Mouse (Mus musculus) neural tube, embryonic 13.5 days (tissue): ENCODE data around the gene Epb41l3. TPM values are rescaled to one million over a fixed set of nuclear protein-coding genes. Genes with fewer than 3 reads are reported as not detected.

Experiments used
- ATAC-seq: fragments of 200-750 bp; cut with Nextera tagmentation; 2 replicates; pipeline ENCODE4 v1.8.0; 2017; ENCODE audit warnings: low read depth, mild to moderate bottlenecking, moderate TSS enrichment, moderate library complexity
- H3K27ac ChIP-seq: fragments of 300-500 bp; sonication (generic); replicated peaks from 2 replicates; pipeline ENCODE4 v1.5.1; 2015; ENCODE audit warnings: moderate library complexity, mild to moderate bottlenecking, inconsistent platforms
- H3K27me3 ChIP-seq: fragments of 300-500 bp; sonication (generic); 2 replicates; pipeline ENCODE4 v1.6.1; 2015; ENCODE audit warnings: mild to moderate bottlenecking, inconsistent platforms
- H3K36me3 ChIP-seq: fragments of 300-500 bp; sonication (generic); 2 replicates; pipeline ENCODE4 v1.6.1; 2015; ENCODE audit warnings: mild to moderate bottlenecking, inconsistent platforms
- H3K4me1 ChIP-seq: fragments of 300-500 bp; sonication (generic); replicated peaks from 2 replicates; pipeline ENCODE4 v1.6.1; 2015; ENCODE audit warnings: inconsistent platforms
- H3K4me2 ChIP-seq: fragments of 300-500 bp; sonication (generic); 2 replicates; pipeline ENCODE4 v1.6.1; 2015; ENCODE audit warnings: inconsistent platforms, mild to moderate bottlenecking, moderate library complexity
- H3K4me3 ChIP-seq: fragments of 300-500 bp; sonication (generic); 2 replicates; pipeline ENCODE4 v1.5.1; 2015; ENCODE audit warnings: mild to moderate bottlenecking, inconsistent platforms
- H3K9ac ChIP-seq: fragments of 300-500 bp; sonication (generic); 2 replicates; pipeline ENCODE4 v1.6.1; 2015; ENCODE audit warnings: moderate library complexity, mild to moderate bottlenecking, inconsistent platforms
- H3K9me3 ChIP-seq: fragments of 300-500 bp; sonication (generic); 2 replicates; pipeline ENCODE4 v1.6.1; 2016; ENCODE audit warnings: inconsistent platforms
- WGBS: fragments of 180-500 bp; shearing (Covaris S2); methylation state at CpG from one replicate; pipeline ENCODE4 v1.1.7; 2015; 5-methylcytosine and 5-hydroxymethylcytosine counted together
- polyA plus RNA-seq: library from polyadenylated mRNA; unstranded; fragments of >200 nt; fragmentation: Nextera tagmentation; extraction: Ambion mirVana; gene quantifications from 2 replicates; pipeline ENCODE4 v1.2.1, GENCODE M21; 2015

Epb41l3 gene
- polyA plus RNA-seq, 1 experiment from 2014 or later = 121 TPM

DNA sequence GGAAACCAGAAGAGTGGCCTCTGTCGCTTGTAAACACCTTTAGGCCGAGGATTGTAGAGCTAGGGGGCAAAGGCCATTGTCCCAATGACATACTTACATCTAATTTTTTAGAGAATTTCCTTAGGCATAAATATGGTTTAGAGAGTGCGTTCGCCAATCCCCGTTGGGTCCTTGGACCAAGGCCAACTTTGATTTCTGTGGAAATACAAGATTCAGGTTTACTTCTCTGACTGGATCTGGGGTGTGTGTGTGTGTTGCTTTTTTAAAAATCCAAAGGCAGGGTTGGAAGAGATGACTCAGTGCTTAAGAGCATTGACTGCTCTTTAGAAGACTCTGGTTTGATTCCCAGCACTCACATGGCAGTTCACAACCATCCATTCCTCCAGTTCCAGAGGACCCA lies 83.2 kb downstream of the Epb41l3 start:
- Histone ChIP-seq H3K9ac (no peak overlapping the region), H3K36me3 (no peaks in the 10 kb centered on the region), H3K4me3 (peak overlapping the region; percentile 97; the same call in 1 of the 2 replicates), H3K9me3 (no peaks in the 10 kb centered on the region), H3K27me3 (no peaks in the 10 kb centered on the region), H3K4me2 (peak overlapping the region; percentile 84), H3K27ac (no peak overlapping the region), H3K4me1 (peaks cover 18% of the 10 kb centered on the region)
- 77% methylated on average over 5 of the region's 5 CpGs for WGBS
- ATAC-seq = no peak

DNA sequence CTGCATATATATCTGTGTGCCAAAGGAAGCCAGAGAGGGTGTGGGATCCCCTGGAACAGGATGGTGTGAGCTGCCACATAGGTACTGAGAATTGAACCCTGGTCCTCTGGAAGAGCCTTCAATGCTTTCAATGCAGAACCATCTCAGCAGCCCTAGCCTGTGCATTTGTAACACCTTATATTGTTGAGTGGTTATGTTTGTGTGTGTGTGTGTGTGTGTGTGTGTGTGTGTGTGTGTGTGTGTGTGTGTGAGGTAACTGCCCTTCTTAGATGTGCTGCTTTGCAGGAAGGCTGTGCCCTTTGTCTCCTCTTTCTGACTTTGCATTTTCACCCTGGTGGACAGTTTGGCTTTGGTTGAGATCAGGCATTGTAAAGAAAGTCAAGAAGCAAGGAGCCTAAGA lies 87.2 kb downstream of the Epb41l3 start:
- H3K4me3 ChIP-seq = no peak overlapping the region
- no peaks in the 10 kb centered on the region for H3K9me3 ChIP-seq
- H3K36me3 ChIP-seq = no peaks in the 10 kb centered on the region
- no peak overlapping the region for H3K9ac ChIP-seq
- H3K4me1 ChIP-seq = peaks cover 7% of the 10 kb centered on the region; the same call in 1 of the 2 replicates
- ATAC-seq = no peak
- H3K27me3 ChIP-seq = no peaks in the 10 kb centered on the region
- H3K4me2 ChIP-seq = no peak overlapping the region
- H3K27ac ChIP-seq = no peak overlapping the region

DNA sequence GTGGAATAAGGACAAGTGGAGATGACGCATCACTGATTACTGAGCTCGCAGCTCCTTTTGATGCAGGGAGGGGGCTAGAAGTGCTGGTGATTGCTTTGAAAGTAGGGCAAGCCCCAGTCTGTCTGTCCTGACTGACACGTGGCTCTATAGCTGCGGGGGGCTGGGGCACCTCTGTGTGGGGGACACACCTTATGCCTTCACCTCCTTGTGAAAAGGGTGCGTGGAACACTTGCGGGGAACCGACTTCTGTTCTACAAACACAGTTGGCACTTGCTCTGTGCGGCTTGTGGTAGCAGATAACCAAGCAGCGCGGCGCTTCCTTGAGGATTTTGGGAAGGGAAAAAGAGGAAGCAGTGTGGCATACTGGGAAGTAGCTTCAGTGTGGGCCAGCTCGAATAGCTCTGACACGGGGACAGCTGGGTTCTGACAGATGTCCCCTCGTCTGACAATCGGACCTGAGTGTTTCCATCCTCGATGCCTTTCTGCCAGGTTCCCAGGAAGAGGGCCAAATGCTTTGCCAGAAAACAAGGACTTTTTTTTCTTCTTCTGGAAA lies 101.5 kb downstream of the Epb41l3 start:
- H3K36me3 ChIP-seq = no peaks in the 10 kb centered on the region
- peaks cover 21% of the 10 kb centered on the region for H3K4me1 ChIP-seq
- H3K27ac ChIP-seq = no peak overlapping the region
- H3K27me3 ChIP-seq = no peaks in the 10 kb centered on the region
- H3K4me3 ChIP-seq = no peak overlapping the region
- H3K4me2 ChIP-seq = no peak overlapping the region
- H3K9ac ChIP-seq = no peak overlapping the region
- H3K9me3 ChIP-seq = no peaks in the 10 kb centered on the region
- 75% methylated on average over 16 of the region's 16 CpGs for WGBS
- no peak for ATAC-seq

DNA sequence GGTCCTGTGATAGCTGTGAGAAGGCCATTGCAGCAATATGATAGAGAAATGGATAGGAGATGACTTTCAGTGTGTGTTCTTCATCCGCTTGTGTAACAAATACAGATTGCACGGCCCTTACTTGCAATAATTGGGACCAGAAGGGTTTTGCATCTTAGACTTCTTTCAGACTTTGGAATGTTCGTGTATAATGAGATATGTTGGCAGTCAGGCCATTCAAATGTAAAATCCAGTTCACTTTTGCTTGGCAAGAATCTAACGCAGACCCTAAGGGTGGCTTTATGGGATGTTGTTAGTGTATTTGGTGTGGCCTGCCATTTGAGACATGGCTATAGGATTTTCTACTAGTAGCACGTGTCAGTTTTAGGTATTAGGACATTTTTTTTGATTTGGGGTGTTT lies 102.5 kb downstream of the Epb41l3 start:
- H3K4me1 ChIP-seq = peaks cover 30% of the 10 kb centered on the region
- H3K27me3 ChIP-seq = no peaks in the 10 kb centered on the region
- H3K4me3 ChIP-seq = no peak overlapping the region
- no peaks in the 10 kb centered on the region for H3K9me3 ChIP-seq
- 87% methylated on average over 5 of the region's 5 CpGs for WGBS
- H3K9ac ChIP-seq = no peak overlapping the region
- no peak overlapping the region for H3K27ac ChIP-seq
- no peak overlapping the region for H3K4me2 ChIP-seq
- H3K36me3 ChIP-seq = no peaks in the 10 kb centered on the region
- no peak for ATAC-seq

DNA sequence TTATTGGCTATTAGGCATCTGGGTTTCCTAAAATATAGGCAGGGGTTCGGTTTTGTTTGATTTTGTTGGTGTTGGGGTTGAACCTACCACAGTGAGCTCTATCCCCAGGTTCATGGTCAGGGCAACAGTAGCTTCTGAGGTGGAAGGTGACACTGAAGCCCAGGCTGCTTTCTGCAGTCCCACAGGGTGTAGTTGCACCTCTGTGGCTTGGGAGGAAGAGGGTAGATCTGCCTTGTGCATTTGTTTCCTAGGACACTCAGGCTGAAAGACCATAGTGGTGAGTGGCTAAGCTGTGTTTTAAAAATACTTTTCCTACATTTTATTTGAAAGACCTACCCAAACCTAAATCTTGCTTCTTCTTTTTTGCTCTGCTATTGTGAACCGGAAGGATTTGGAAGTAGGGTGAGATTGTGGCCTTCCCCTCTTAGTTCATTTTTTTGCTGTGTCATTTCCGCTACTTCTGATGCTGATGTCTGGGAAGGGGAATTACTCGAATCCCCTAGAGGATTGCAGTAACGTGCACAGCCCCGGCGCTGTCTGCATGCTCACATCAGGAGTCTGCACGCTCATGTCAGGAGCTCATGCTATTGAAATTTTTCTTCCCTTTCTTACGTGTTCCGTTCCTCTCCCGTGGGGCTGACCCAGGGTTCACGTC lies 105.5 kb downstream of the Epb41l3 start:
- 0 out of 2 replicates have a peak overlapping the region, but pooled peaks have one; percentile 7 for H3K4me3 ChIP-seq
- no peaks in the 10 kb centered on the region for H3K27me3 ChIP-seq
- H3K9ac ChIP-seq = peak overlapping the region; percentile 53; the same call in 1 of the 2 replicates
- WGBS = 18% methylated on average over 12 of the region's 12 CpGs
- H3K9me3 ChIP-seq = no peaks in the 10 kb centered on the region
- no peaks in the 10 kb centered on the region for H3K36me3 ChIP-seq
- H3K4me2 ChIP-seq = peak overlapping the region; percentile 48
- ATAC-seq = peak; percentile 87
- H3K27ac ChIP-seq = peak overlapping the region; percentile 80
- peaks cover 35% of the 10 kb centered on the region for H3K4me1 ChIP-seq

DNA sequence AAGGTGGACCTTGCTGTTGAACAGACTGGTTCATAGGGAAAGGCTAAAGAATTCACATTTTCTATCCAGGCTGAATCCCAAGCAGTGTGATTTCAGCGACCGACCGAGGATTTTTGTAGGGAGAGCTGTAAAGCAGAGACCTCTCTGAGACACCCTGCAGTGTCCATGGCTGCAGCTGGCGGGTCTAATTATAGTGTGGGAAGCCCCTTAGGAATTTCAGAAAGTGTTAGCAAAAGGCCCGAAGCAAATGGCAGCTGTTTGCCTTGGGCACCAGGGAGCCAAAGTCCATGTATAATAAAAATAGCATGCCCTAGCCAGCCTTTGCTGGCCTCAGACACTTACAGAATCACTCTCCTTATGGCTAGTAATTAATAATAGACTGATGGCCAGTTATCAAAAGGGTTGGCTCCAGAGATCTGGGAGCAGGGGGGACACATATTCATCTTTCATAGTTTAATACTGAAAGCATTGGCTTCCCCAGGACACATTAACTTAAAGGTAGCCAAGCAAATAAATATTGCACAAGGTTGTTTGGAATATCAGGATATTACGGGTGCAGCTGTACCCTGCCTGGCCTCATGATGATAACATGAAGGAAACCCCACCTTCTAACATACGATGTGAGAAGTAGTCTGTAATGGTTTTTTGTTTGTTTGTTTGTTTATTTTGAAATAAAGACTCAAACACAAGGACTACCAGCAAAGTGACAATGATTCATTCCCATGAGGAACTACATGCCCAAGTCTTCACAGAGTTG lies 106.3 kb downstream of the Epb41l3 start:
- H3K4me3 ChIP-seq = 0 out of 2 replicates have a peak overlapping the region, but pooled peaks have one; percentile 7
- ATAC-seq = peak; percentile 77
- H3K4me2 ChIP-seq = peak overlapping the region; percentile 48
- peak overlapping the region; percentile 80 for H3K27ac ChIP-seq
- WGBS = 13% methylated on average over 7 of the region's 7 CpGs
- H3K36me3 ChIP-seq = no peaks in the 10 kb centered on the region
- no peaks in the 10 kb centered on the region for H3K27me3 ChIP-seq
- H3K9me3 ChIP-seq = no peaks in the 10 kb centered on the region
- H3K4me1 ChIP-seq = peaks cover 35% of the 10 kb centered on the region
- peak overlapping the region; percentile 53; the same call in 1 of the 2 replicates for H3K9ac ChIP-seq

DNA sequence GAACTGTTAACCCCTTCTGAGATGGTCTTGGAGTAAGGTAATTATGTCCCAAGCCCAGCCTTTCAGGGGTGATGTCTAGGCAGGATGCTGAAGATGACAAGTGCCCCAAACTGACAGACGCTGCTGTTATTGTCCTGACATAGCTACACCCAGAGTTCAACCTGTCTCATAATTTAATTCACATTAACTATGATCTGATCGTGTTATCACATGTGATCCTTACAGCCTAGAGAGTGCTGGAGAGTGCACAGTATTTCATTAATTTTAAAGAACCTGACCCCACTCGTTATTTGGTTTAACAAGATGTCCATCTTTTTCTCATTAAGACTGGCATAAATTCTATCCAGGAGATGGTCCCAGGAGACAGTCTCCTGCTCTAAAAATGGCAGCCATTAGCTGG lies 112.3 kb downstream of the Epb41l3 start:
- 60% methylated on average over 3 of the region's 3 CpGs for WGBS
- H3K27ac ChIP-seq = no peak overlapping the region
- no peak overlapping the region for H3K4me2 ChIP-seq
- no peak for ATAC-seq
- H3K36me3 ChIP-seq = no peaks in the 10 kb centered on the region
- no peak overlapping the region for H3K9ac ChIP-seq
- no peaks in the 10 kb centered on the region for H3K27me3 ChIP-seq
- no peak overlapping the region for H3K4me3 ChIP-seq
- no peaks in the 10 kb centered on the region for H3K9me3 ChIP-seq
- H3K4me1 ChIP-seq = peaks cover 23% of the 10 kb centered on the region

DNA sequence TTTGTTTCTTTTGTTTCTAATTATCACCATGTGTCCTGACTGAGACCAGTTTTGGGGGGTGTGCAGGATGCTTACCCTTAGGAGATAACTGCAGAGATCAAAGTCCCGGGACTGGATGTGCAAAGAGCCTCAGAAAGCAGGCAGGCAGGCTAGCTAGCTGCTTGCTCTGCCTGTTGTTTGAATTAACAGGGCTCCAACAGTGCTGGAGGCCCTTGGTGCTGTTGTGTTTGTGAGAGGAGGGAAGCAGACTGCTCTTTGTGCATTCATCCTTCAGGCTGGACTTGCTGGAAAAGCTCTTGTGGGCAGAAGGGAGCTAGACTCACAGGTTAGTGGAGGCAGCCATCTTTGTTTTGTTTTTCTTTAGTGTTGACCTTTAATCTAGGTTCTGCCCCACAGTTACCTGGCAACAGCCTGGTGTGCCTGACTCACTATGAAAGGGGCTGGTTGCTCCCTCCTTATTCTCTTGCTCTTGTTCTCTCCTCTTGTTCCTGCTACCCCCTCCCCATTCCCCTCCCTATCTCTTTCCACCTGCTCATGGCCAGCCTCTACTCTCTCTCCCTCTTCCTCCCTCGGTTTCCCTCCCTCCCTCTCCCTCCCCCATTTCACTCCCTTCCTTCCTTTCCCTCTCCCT lies 117.5 kb downstream of the Epb41l3 start:
- 7% methylated on average over 2 of the region's 2 CpGs for WGBS
- H3K4me2 ChIP-seq = no peak overlapping the region
- H3K4me3 ChIP-seq = no peak overlapping the region
- H3K9me3 ChIP-seq = no peaks in the 10 kb centered on the region
- no peaks in the 10 kb centered on the region for H3K27me3 ChIP-seq
- 0 out of 2 replicates have a peak overlapping the region, but pooled peaks have one; percentile 18 for H3K9ac ChIP-seq
- no peaks in the 10 kb centered on the region for H3K36me3 ChIP-seq
- peak; percentile 46; the same call in 1 of the 2 replicates for ATAC-seq
- peak overlapping the region; percentile 62 for H3K27ac ChIP-seq
- H3K4me1 ChIP-seq = peaks cover 39% of the 10 kb centered on the region

DNA sequence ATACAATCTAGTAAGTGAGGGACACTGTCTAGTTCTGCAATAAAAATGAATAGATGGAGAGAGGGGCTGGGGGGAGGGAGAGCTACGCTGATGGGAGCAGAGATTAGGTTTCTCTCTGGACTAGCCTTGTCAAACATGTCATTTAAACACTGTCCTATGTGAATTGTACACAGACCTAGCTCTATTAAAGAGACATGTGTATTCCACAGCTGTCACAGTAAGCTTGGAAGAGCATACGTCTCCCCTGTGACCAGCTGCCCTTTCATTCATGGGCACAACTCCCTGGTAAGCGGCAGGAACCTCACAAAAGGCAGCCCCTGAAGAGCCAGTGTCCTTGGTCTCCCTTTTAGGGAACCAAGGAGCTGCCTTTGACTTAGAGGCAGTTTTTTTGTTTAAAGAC lies 119.1 kb downstream of the Epb41l3 start:
- Histone ChIP-seq H3K4me1 (peaks cover 41% of the 10 kb centered on the region), H3K4me2 (no peak overlapping the region), H3K36me3 (no peaks in the 10 kb centered on the region), H3K4me3 (no peak overlapping the region), H3K27me3 (no peaks in the 10 kb centered on the region), H3K9me3 (no peaks in the 10 kb centered on the region), H3K27ac (peak overlapping the region; percentile 49; the same call in 1 of the 2 replicates), H3K9ac (no peak overlapping the region)
- 12% methylated on average over 3 of the region's 3 CpGs for WGBS
- no peak; the same call in 1 of the 2 replicates for ATAC-seq

DNA sequence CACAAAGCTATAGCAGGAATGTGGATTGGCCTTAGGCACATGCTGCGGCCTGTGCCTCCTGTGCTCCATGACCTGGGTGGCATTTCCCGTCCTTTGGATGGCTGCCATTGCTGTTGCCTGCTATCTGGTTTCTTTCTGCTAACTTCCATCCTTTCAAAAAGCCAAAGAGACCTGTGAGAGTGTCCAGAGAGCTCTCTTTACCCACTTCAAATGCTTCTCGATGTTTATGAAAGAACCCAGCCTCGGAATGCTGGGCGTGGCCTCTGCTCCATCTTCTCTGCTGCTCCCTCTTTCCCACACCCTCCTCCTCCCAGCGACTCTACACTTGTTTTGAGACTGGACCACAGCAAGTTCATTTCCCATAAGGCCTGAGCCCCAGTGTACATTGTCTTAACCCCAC lies 120.3 kb downstream of the Epb41l3 start:
- Histone ChIP-seq H3K4me3 (no peak overlapping the region), H3K27me3 (no peaks in the 10 kb centered on the region), H3K4me1 (peaks cover 41% of the 10 kb centered on the region), H3K9me3 (no peaks in the 10 kb centered on the region), H3K4me2 (no peak overlapping the region), H3K27ac (no peak overlapping the region), H3K9ac (no peak overlapping the region), H3K36me3 (no peaks in the 10 kb centered on the region)
- no peak for ATAC-seq
- WGBS = 81% methylated on average over 6 of the region's 6 CpGs

DNA sequence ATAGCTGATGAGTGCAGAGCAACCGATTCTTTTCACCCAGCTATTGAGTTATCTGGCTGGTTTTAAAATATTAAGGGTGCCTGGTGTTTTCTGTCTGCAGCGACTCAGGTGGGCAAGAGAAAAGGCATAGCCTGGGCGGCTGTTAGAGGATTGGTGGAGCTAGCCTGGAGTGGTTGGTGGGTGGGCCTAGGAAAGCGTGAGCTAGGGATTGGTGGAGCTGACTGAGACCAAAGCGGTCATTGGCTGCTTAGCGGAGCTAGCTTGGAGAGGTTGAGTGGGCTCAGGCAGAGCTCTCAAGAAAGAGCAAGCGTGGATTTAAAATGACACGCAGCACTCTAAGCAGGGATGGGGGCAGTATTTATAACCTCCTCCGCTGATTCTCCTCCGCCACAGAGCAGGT lies 121.2 kb downstream of the Epb41l3 start:
- whole genome bisulfite sequencing = 86% methylated on average over 10 of the region's 10 CpGs
- Histone ChIP-seq H3K4me1 (peaks cover 39% of the 10 kb centered on the region), H3K27ac (no peak overlapping the region), H3K4me2 (no peak overlapping the region), H3K9ac (no peak overlapping the region), H3K4me3 (no peak overlapping the region), H3K36me3 (no peaks in the 10 kb centered on the region), H3K27me3 (no peaks in the 10 kb centered on the region), H3K9me3 (no peaks in the 10 kb centered on the region)
- no peak for ATAC-seq

DNA sequence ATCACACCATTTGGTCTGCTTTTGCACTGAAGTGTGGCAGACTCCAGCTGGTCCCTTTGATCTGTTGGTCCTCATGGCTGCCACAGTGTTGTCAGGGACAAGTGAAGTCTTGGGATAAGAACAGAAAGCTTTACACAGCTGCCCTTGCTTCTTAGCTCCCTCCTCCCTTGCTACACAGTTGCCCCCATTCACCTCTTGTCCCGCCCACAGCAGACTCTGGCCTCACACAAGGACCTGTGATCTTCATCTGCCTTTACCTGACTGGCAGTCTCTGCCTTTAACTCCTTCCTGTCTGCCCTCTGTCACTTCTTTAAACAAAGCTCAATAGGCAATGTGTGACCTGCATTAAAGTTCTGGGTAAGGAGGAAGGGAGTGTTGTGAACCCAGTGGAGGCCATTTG lies 123.3 kb downstream of the Epb41l3 start:
- no peak for ATAC-seq
- WGBS = 38% methylated on average over 1 of the region's 1 CpGs

More for the DNA sequence above, 123.3 kb downstream of the Epb41l3 start:
- Histone ChIP-seq H3K9ac (no peak overlapping the region), H3K9me3 (no peaks in the 10 kb centered on the region), H3K4me3 (no peak overlapping the region), H3K36me3 (no peaks in the 10 kb centered on the region), H3K4me1 (peaks cover 18% of the 10 kb centered on the region), H3K27ac (no peak overlapping the region), H3K4me2 (no peak overlapping the region), H3K27me3 (no peaks in the 10 kb centered on the region)
